Mouse (Mus musculus): ENCODE measurements around the gene Polr3b. TPM values are rescaled to one million over a fixed set of nuclear protein-coding genes. Genes with fewer than 3 reads are reported as not detected.

The Polr3b gene
- polyA plus RNA-seq, 1 experiment = 3.1 TPM

- no peak for DNase-seq (ENCODE audit: low read depth, low spot score)
- 97% methylated on average over 1 of the region's 1 CpGs for WGBS
These were observed 80.0 kb downstream of the Polr3b start for GRCm38 (mm10) chr10:84702115-84702514.

GRCm38 (mm10) chr10:84704594-84704993, 82.5 kb downstream of the Polr3b start:
- no peak for DNase-seq (ENCODE audit: low read depth, low spot score)
- WGBS = 96% methylated on average over 1 of the region's 1 CpGs

- no peak for DNase-seq (ENCODE audit: low read depth, low spot score)
- WGBS = 54% methylated on average over 7 of the region's 7 CpGs
These were observed 83.1 kb downstream of the Polr3b start for GRCm38 (mm10) chr10:84705234-84705633.

- WGBS = 38% methylated on average over 8 of the region's 8 CpGs
- DNase-seq (ENCODE audit: low read depth, low spot score) = no peak
These were observed 84.5 kb downstream of the Polr3b start for GRCm38 (mm10) chr10:84706543-84706942.

- DNase-seq (ENCODE audit: low read depth, low spot score) = no peak
- 38% methylated on average over 6 of the region's 6 CpGs for WGBS
These were observed 85.1 kb downstream of the Polr3b start for GRCm38 (mm10) chr10:84707226-84707625.

- WGBS = 78% methylated on average over 14 of the region's 14 CpGs
- DNase-seq (ENCODE audit: low read depth, low spot score) = no peak
These were observed 85.8 kb downstream of the Polr3b start for GRCm38 (mm10) chr10:84707752-84708530.

GRCm38 (mm10) chr10:84710192-84710591, 88.1 kb downstream of the Polr3b start:
- WGBS = 48% methylated on average over 4 of the region's 4 CpGs
- DNase-seq (ENCODE audit: low read depth, low spot score) = no peak

- WGBS = 34% methylated on average over 4 of the region's 4 CpGs
- DNase-seq (ENCODE audit: low read depth, low spot score) = no peak
These were observed 88.7 kb downstream of the Polr3b start for GRCm38 (mm10) chr10:84710827-84711226.

- 94% methylated on average over 8 of the region's 8 CpGs for WGBS
- DNase-seq (ENCODE audit: low read depth, low spot score) = no peak
These were observed 89.4 kb downstream of the Polr3b start for GRCm38 (mm10) chr10:84711479-84711878.

GRCm38 (mm10) chr10:84711940-84712339, 89.8 kb downstream of the Polr3b start:
- 54% methylated on average over 5 of the region's 5 CpGs for WGBS
- no peak for DNase-seq (ENCODE audit: low read depth, low spot score)

- DNase-seq (ENCODE audit: low read depth, low spot score) = no peak
- WGBS = 40% methylated on average over 6 of the region's 6 CpGs
These were observed 90.4 kb downstream of the Polr3b start for GRCm38 (mm10) chr10:84712532-84712931.

- 58% methylated on average over 10 of the region's 10 CpGs for whole genome bisulfite sequencing
- DNase-seq (ENCODE audit: low read depth, low spot score) = no peak
These were observed 91.0 kb downstream of the Polr3b start for GRCm38 (mm10) chr10:84713043-84713442.

GRCm38 (mm10) chr10:84715639-84716038, 93.5 kb downstream of the Polr3b start:
- 91% methylated on average over 7 of the region's 7 CpGs for WGBS
- no peak for DNase-seq (ENCODE audit: low read depth, low spot score)

GRCm38 (mm10) chr10:84716581-84716980, 94.5 kb downstream of the Polr3b start:
- 96% methylated on average over 7 of the region's 7 CpGs for WGBS
- no peak for DNase-seq (ENCODE audit: low read depth, low spot score)

- no peak for DNase-seq (ENCODE audit: low read depth, low spot score)
- WGBS = 90% methylated on average over 12 of the region's 12 CpGs
These were observed 100.6 kb downstream of the Polr3b start for GRCm38 (mm10) chr10:84722711-84723110.

GRCm38 (mm10) chr10:84727005-84727404, 104.9 kb downstream of the Polr3b start:
- DNase-seq (ENCODE audit: low read depth, low spot score) = no peak
- WGBS = 85% methylated on average over 12 of the region's 12 CpGs

GRCm38 (mm10) chr10:84727760-84728159, 105.7 kb downstream of the Polr3b start:
- no peak for DNase-seq (ENCODE audit: low read depth, low spot score)
- WGBS = 86% methylated on average over 4 of the region's 4 CpGs

- WGBS = 85% methylated on average over 3 of the region's 3 CpGs
These were observed 108.0 kb downstream of the Polr3b start for GRCm38 (mm10) chr10:84730078-84730477.

GRCm38 (mm10) chr10:84730956-84731355, 108.9 kb downstream of the Polr3b start:
- no peak for DNase-seq (ENCODE audit: low read depth, low spot score)
- WGBS = 70% methylated on average over 9 of the region's 9 CpGs

More at GRCm38 (mm10) chr10:84730078-84730477, 108.0 kb downstream of the Polr3b start:
- no peak for DNase-seq (ENCODE audit: low read depth, low spot score)

- no peak for DNase-seq (ENCODE audit: low read depth, low spot score)
- 33% methylated on average over 6 of the region's 6 CpGs for WGBS
These were observed 111.4 kb downstream of the Polr3b start for GRCm38 (mm10) chr10:84733511-84733910.

Measured in large intestine, adult 2 months (tissue).